Mouse (Mus musculus) Muller cell, postnatal 12 days (primary cell): ENCODE results near the gene Rasl10a.

Experiments used
- DNase-seq: peaks from one replicate; pipeline ENCODE4 v3.0.0-alpha.2; 2015; ENCODE audit errors: inconsistent ontology term

Rasl10a gene

GRCm38 (mm10) chr11:5052200-5052854 is 5.6 kb upstream of the Rasl10a start:
- DNase-seq = no peak

- DNase-seq = no peak
These were observed 3.8 kb upstream of the Rasl10a start for GRCm38 (mm10) chr11:5054151-5054550.

- no peak for DNase-seq
These were observed 3.1 kb upstream of the Rasl10a start for GRCm38 (mm10) chr11:5054874-5055273.

- DNase-seq = no peak
These were observed 1.7 kb upstream of the Rasl10a start for GRCm38 (mm10) chr11:5055945-5056938.

- DNase-seq = no peak
These were observed 864 bp upstream of the Rasl10a start for GRCm38 (mm10) chr11:5057064-5057463.

DNA sequence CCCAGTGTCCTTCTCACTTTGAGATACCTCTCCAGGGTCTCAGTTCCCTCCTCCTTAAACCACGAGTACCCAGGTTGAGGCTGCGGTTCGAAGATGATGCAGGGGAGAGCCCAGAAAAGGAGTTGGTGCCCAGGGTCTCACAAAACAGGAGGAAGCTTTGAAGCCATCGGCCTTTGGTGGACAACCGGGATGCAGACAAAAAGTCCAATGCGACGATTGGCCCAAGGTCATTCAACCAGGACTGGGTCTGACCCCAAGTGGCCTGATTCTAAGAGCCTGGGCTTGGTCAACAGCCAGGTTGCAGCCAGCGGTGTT is 430 bp upstream of the Rasl10a start:
- DNase-seq = no peak

GRCm38 (mm10) chr11:5058783-5059182 is 855 bp downstream of the Rasl10a start:
- no peak for DNase-seq

GRCm38 (mm10) chr11:5059230-5059629 is 1.3 kb downstream of the Rasl10a start:
- no peak for DNase-seq

DNA sequence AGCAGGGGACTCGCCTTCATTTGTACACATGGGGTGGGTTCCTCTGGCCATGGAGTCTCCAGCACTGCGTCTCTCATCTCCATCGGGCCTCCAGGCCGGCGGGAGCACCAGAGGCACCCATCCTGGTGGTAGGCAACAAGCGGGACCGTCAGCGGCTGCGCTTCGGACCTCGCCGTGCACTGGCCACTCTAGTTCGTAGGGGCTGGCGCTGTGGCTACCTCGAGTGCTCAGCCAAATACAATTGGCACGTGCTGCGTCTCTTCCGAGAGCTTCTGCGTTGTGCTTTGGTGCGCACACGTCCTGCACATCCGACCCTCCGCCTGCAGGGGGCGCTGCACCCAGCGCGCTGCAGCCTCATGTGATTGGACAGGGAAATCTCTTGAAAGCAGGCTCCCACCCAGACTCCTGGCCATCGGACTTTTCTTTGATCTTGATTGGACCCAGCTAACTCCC is 1.8 kb downstream of the Rasl10a start:
- no peak for DNase-seq

DNA sequence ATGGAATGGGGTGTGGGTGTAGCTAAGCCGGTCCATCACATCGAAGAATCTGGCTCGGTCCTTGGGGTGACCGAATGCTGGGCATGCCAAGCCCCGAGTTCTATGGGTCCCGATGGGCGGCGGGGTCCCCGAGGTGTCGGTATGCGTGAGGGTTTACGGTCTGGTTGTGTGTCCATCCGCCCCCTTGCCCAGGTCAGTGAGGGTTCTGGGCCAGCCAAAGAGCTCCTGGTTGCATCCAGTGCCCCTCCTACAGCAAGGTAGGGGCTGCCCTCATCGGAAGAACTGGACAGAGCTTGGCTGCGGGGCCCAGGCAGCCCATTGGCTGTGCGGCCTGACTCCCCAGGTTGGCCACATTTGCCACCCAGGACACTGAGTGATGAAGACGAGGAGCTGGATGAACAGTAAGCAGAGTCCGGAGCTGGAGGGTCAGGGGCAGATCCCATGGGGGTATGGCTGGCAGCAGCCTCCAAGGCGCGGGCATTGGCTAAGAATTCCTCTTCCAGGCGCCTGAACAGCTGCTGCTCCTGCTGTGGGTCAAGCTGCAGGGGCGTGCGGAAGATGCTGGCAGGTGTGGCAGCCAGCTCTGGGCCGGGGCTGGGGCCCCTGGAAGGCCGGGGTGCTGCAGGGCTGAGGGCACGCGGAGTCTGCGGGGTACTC is 3.0 kb downstream of the Rasl10a start:
- DNase-seq = no peak

DNA sequence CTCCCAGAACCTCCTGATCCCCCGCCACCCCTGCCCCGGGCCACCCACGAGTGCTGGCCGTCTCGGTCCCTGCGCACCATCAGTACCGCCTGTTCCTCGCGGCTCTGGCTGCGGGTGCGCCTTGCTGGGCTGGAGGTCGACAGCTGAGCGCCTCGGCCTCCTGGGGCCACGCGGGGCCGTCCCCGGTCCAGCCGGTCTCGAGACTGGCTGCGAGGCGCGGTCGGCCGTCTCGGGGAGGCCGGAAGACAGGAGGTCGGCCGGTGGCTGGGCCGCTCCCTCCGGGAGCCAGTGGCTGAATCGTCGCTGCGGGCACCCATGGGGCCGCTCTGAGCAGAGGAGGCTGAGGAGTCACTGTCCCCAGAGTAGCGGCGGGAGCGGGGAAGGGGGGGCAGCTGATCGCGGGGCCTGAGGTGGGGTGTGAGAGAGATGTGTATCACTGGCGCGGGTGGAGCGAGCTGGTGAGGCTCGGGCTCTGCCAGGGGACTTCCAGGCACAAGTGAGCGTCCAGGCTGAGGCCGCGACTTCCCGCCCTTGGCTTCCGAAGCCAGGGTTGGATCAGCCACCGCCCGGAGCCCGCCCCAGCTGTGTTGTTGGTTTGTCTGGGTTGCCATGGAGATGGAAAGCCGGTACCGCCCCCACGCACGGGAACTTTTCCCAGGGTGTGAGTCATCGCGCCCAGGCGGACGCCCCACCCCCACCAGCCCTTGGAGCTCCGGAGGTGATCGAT is 3.6 kb downstream of the Rasl10a start:
- DNase-seq = peak; percentile 98

- no peak for DNase-seq
These were observed 4.4 kb downstream of the Rasl10a start for GRCm38 (mm10) chr11:5062326-5062725.

- no peak for DNase-seq
These were observed 5.1 kb downstream of the Rasl10a start for GRCm38 (mm10) chr11:5062860-5063505.

DNA sequence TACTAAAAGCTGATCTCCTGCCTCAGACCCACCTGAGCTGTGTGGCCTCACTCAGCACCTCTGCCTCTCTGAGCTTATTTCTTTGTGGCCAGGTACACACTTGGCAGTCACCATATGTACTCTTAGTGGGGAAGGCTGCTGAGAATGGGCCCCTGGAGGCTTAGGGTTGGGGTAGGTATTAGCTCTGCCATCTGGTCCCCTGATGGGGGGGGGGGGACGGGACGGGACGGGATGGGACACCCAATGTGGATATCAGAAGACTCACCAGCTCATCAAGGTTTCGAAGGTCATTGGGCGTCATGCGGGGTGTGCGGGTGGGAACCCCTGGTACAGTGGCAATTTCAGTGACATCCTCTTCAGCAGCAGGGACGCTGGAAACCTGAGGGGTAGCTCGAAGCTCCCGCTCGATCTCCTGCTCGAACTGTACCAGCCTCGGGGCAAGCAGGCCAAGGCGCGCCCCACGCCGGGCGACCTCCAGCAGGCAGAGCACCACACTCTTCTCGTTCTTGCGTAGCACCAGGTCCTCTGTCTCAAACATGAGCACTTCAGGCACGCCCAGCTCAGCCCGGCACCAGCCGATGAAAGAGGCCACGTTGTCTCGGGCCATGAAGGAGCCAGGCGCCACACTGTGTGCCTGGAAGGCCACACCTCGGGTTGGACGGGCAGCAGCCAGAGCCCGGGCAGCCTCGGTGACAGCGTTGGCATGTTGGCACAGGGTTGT is 5.8 kb downstream of the Rasl10a start:
- no peak for DNase-seq

DNA sequence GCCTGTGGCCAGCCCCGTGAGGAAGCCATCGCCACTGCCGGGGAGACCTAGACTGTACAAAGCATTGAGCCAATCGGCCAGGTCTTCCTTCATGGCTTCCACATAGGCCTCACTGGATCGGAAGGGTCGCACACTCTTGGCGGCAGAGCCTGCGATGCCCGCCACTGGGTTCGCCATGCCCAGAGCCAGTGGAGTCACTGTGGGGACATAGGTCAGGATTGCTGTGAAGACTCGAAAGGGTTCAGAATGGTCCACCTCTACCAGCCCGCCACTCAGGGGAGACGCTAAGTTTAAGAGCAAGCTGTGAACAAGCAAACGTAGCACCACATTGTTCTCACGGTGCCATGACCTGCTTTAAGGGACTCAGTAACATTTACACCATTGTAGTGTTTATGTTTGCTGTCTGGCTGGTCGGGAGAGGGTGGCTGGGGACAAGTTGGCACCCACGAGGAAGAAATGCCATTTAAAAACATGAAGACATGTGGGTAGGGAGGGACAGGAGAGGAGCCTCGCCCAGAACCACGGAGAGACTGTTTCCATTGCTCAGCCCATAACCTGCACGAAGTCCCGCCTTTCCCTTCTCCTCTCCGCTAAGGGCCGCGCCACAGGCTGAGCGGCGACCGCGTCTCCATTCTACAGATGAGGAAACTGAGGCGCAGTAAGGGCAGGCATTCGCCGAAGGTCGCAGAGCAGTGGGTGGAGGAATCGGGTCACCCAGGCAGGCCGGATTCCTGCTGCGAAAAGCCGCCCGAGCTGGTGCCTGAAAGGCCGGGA is 6.5 kb downstream of the Rasl10a start:
- peak; percentile 48 for DNase-seq

DNA sequence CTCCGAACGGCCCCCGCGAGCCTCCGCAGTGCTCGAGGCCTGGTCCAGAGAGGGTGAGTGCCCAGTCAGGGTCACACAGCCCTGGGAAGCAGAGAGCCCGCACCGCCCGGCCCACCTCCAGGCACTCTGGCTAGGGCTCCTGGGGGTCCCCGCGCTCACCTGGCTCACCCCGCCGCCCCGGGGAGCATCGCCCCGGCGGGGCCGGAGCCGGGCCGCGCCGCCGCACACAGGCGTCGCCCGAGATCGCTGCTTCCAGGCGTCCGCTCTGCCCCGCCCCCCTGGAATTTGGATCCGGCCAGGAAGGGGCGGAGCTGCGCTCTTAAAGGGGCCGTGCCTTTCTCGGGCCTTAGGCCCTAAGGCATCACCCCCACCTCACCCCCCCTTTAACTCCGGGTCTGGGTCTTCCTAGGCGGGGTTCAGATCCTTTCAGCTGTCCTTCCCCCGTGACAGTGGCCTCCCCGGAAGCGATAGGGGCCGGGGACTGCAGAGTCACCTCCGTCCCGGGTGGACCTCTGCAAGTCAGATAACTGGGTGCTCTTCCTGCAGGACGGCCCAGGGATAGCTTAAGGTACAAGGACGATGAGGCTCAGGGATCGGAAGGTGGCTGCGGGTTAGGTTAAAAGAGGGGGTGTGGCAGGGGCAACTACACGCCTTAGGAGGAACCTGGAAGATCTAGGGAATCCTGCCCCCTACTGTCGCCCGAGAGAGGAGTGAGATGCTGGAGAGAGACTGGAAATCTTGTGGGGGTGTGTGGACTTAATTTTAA is 7.3 kb downstream of the Rasl10a start, which contains the start of gene Gas2l1:
Gas2l1 (minus strand) TSS at position 272 of the 766 bp plus-strand sequence.
- DNase-seq = peak; percentile 93

GRCm38 (mm10) chr11:5067063-5067462 is 9.1 kb downstream of the Rasl10a start:
- DNase-seq = no peak

DNA sequence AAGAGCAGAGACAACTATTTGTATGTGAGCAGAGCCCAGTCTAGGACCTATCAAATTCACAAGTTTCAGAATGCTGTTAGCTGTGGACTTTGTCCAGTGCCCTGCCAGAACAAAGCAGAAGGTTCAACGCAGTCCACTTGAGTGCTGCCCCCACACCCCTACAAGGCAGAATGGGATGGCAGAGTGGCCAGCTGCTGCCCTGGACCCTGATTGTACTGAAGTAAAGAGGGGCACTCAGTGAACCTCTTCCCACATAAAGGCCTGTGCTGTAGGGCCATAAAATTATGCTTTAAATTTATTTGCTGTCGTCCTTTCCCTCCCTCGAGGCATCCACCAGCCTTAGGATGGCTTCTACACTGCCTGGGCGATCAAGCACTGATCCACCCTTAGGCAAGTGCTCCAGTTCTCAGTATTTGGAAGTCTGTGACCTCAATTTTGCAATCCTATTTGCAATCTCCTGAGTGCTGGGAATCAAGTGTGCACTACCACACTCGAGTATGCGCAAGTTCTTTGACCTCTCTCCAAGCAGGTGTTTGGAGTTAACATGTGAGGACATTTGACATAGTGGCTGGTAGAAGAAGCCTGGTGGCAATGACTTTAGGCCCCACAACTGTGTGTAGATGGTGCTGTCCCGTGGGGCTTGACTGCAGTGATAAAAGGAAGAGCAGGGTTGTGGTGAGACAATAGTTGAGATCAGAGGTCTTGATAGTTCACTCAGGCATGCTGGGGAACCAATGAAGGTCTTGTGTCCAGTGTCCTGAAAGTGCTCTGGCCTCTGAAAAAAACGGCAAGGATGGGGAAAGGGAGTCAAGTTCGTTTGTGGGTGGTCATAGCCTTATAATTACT is 10.4 kb downstream of the Rasl10a start:
- DNase-seq = no peak
